Mouse (Mus musculus) ES-E14 (cell line): ENCODE results near the gene Stk10. TPM values are rescaled to one million over a fixed set of nuclear protein-coding genes. Genes with fewer than 3 reads are reported as not detected.

Source experiments
- DNase-seq: peaks from one replicate; pipeline ENCODE4 v3.0.0-alpha.2; 2013; ENCODE audit warnings: low read depth, low spot score
- H3K27ac ChIP-seq: 2 replicates; pipeline ENCODE4 v1.5.1; 2012; ENCODE audit warnings: low read depth, mild to moderate bottlenecking, low read length, moderate library complexity, mixed read lengths; ENCODE audit not compliant: poor library complexity, insufficient read depth, severe bottlenecking
- H3K36me3 ChIP-seq: 2 replicates; pipeline ENCODE4 v1.6.1; 2012; ENCODE audit warnings: mild to moderate bottlenecking, low read length, moderate library complexity, mixed read lengths; ENCODE audit not compliant: control insufficient read depth, poor library complexity, insufficient read depth, severe bottlenecking
- H3K4me1 ChIP-seq, 2 experiments: fragments of 150-350 bp in 1 of 2; sonication (generic) in 1 of 2; 2 replicates each; pipeline ENCODE4 v1.6.1; 2012; ENCODE audit warnings: low read length in 2 of 2, mild to moderate bottlenecking in 1 of 2, mixed read lengths in 1 of 2; ENCODE audit not compliant: control insufficient read depth in 2 of 2, insufficient read depth in 2 of 2, poor library complexity in 1 of 2
- H3K4me3 ChIP-seq, 2 experiments: fragments of 150-350 bp in 1 of 2; sonication (generic) in 1 of 2; 2 replicates each; pipeline ENCODE4 v1.5.1; 2012; ENCODE audit warnings: low read length in 2 of 2, low read depth in 1 of 2, mild to moderate bottlenecking in 1 of 2, mixed read lengths in 1 of 2; ENCODE audit not compliant: insufficient read depth in 1 of 2, poor library complexity in 1 of 2, severe bottlenecking in 1 of 2
- H3K9ac ChIP-seq: 2 replicates; pipeline ENCODE4 v1.6.1; 2012; ENCODE audit warnings: low read depth, mild to moderate bottlenecking, low read length, mixed read lengths; ENCODE audit not compliant: poor library complexity, insufficient read depth, severe bottlenecking
- H3K9me3 ChIP-seq: fragments of 150-350 bp; sonication (generic); 2 replicates; pipeline ENCODE4 v1.6.1; 2012; ENCODE audit warnings: low read depth, mild to moderate bottlenecking, low read length; ENCODE audit not compliant: control insufficient read depth, insufficient read depth
- CHD2 ChIP-seq: IDR thresholded peaks from 2 replicates; pipeline ENCODE4 v1.6.1; 2014; ENCODE audit warnings: mild to moderate bottlenecking, low read depth, low read length, inconsistent platforms
- HCFC1 ChIP-seq: IDR thresholded peaks from 2 replicates; pipeline ENCODE4 v1.6.1; 2012; ENCODE audit warnings: low read length, inconsistent platforms, borderline replicate concordance; ENCODE audit not compliant: insufficient read depth
- MAFK ChIP-seq: IDR thresholded peaks from 2 replicates; pipeline ENCODE4 v1.6.1; 2014; ENCODE audit warnings: mild to moderate bottlenecking, low read depth, low read length, inconsistent platforms; ENCODE audit not compliant: insufficient read depth
- ZC3H11A ChIP-seq: IDR thresholded peaks from 2 replicates; pipeline ENCODE4 v1.6.1; 2012; ENCODE audit warnings: low read depth, mild to moderate bottlenecking, inconsistent platforms, low read length, borderline replicate concordance
- ZNF384 ChIP-seq: IDR thresholded peaks from 2 replicates; pipeline ENCODE4 v1.6.1; 2012; ENCODE audit warnings: low read depth, low read length, inconsistent platforms
- in situ Hi-C, 2 experiments: fragments of 600-800 bp; cut with MboI; formaldehyde crosslinking; loops; one replicate each; pipeline ENCODE4 v1.15.1; 2025; ENCODE audit warnings: low sequenced_read_pairs in 2 of 2, inconsistent platforms in 1 of 2; ENCODE audit not compliant: unreplicated experiment in 2 of 2
- total RNA-seq: library from RNA; depleted of rRNA; stranded (reverse); fragments of 300-350 nt; gene quantifications from 2 replicates; pipeline ENCODE4 v1.2.3, GENCODE M21; 2012

Gene Stk10
- total RNA-seq, 1 experiment = 9.8 TPM

DNA sequence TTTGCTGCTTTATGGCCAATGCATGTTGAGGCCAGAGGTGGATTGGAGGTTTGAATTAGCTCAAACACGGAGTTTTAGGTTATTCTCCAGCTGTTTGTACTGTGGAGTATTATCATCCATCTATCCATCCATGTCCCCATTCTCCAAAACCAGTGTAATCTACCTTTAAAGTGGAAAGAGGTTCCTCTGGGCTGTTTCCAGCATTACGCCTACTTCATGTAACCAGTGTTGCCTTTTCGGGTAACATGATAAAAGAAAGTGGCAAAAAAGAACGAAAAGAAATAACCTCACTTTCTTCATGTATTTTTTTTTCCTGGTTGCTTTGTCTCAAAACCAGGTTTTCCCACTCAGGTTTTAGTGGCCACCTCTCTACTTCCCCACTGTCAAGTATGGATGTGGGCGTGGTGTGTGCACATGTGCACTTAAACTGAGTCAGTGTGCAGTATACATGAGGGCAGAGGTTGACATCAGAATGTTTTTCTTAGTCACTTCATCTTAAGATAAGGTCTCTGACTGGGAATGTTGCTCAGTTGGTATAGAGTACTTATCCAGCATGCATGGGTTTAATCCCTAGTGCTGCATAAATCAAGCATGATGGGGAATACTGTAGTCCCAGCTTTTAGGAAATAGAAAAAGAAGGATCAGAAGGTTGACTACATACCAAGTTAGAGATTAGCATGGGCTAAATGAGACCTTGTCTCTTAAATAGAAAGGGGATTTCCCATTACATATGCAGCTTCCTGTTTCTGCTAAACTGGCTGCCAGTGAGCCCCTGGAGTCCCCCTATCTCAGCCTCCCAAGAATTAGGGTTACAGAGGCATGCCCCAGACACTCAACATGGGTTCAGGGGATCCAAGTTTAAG lies 44.1 kb upstream of the Stk10 start:
- no peaks in the 10 kb centered on the region for H3K9me3 ChIP-seq
- no peak overlapping the region for H3K27ac ChIP-seq
- H3K36me3 ChIP-seq = no peaks in the 10 kb centered on the region
- no peak overlapping the region for H3K9ac ChIP-seq
- H3K4me3 ChIP-seq = no peak overlapping the region
- H3K4me1 ChIP-seq = no peaks in the 10 kb centered on the region
- TF ChIP-seq MAFK = no peak
- no peak for TF ChIP-seq HCFC1
- no peak for TF ChIP-seq ZC3H11A
- no peak for TF ChIP-seq CHD2
- TF ChIP-seq ZNF384 = no peak
- in situ Hi-C loops = no loop called here
- DNase-seq = no peak

GRCm38 (mm10) chr11:32491079-32491478 lies 42.0 kb upstream of the Stk10 start:
- Histone ChIP-seq H3K4me1 (no peaks in the 10 kb centered on the region), H3K9me3 (no peaks in the 10 kb centered on the region), H3K9ac (no peak overlapping the region), H3K4me3 (no peak overlapping the region), H3K36me3 (no peaks in the 10 kb centered on the region), H3K27ac (no peak overlapping the region)
- DNase-seq = no peak
- TF ChIP-seq MAFK (peak; percentile 88), HCFC1 (no peak), ZC3H11A (no peak)
- in situ Hi-C loops = no loop called here

GRCm38 (mm10) chr11:32493312-32493711 lies 39.8 kb upstream of the Stk10 start:
- no peak for TF ChIP-seq ZC3H11A
- TF ChIP-seq MAFK = no peak
- TF ChIP-seq CHD2 = no peak
- no peak for TF ChIP-seq HCFC1
- no peak for TF ChIP-seq ZNF384
- H3K9ac ChIP-seq = no peak overlapping the region
- no peak overlapping the region for H3K27ac ChIP-seq
- H3K9me3 ChIP-seq = no peaks in the 10 kb centered on the region
- H3K4me1 ChIP-seq = no peaks in the 10 kb centered on the region
- H3K4me3 ChIP-seq = no peak overlapping the region
- H3K36me3 ChIP-seq = no peaks in the 10 kb centered on the region
- no peak for DNase-seq
- in situ Hi-C loops = no loop called here

DNA sequence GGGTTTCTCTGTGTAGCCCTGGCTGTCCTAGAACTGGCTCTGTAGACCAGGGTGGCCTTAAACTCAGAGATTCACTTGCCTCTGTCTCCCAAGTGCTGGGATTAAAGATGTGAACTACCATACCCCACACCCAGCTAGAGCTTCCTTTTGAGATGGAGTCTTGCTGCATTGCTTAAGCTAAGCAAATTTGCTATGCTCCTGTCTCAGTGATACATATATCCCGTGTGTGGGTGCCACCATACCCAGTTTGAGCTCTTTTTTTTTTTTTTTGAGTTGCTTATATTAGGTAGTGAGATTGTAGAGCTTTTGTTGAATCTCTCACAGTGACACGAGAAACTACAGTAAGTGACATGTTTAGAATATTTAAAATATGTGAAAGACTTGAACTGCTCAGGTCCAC lies 37.8 kb upstream of the Stk10 start:
- DNase-seq = no peak
- no peaks in the 10 kb centered on the region for H3K9me3 ChIP-seq
- no peak overlapping the region for H3K4me3 ChIP-seq
- TF ChIP-seq ZC3H11A = no peak
- no peak for TF ChIP-seq HCFC1
- TF ChIP-seq CHD2 = no peak
- TF ChIP-seq MAFK = no peak
- TF ChIP-seq ZNF384 = no peak
- no peak overlapping the region for H3K27ac ChIP-seq
- in situ Hi-C loops = no loop called here
- H3K9ac ChIP-seq = no peak overlapping the region
- H3K4me1 ChIP-seq = no peaks in the 10 kb centered on the region
- H3K36me3 ChIP-seq = no peaks in the 10 kb centered on the region
